Mouse (Mus musculus) embryonic stem cell, embryonic (primary cell): ENCODE results near the gene Fntb.
"Not testable (repeated sequence)": the region's sequence is repeated elsewhere in the genome, so short reads cannot be mapped to it uniquely, and the experiment has no call there.

ENCODE experiments used
- CTCF ChIA-PET, 4 experiments: fragments of 300-600 bp in 2 of 4; fragments of 350-600 bp in 2 of 4; sonication (Branson Sonifier 250); formaldehyde crosslinking; loops; one replicate each; lab custom pipeline; 2022; ENCODE audit warnings: inconsistent platforms in 2 of 4; lab: Charles Lee
- POLR2A ChIA-PET, 4 experiments: fragments of 300-600 bp in 2 of 4; fragments of 350-600 bp in 2 of 4; sonication (Branson Sonifier 250); formaldehyde crosslinking; loops; one replicate each; lab custom pipeline; 2022; ENCODE audit warnings: antibody characterized with exemption in 4 of 4, inconsistent platforms in 1 of 4; lab: Charles Lee

Gene Fntb

DNA sequence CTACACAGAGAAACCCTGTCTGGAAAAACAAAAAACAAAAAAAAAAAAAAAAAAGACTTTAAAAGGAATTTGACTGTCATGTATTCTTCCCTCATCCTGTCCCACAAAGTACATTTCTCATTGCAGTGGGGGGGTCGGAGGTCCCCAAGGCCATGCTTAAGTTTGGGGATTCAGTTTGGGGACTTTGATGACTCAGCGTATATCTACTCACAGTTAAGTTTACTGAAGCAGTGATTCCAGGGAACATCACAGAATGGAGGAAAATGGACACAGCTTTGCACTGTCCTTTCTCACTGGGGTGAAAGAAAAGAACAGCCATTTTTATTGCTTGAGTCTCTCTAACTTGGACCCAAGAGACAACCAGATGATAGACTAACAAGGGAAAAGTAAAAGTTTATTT, 87.0 kb downstream of the Fntb start:
- ChIA-PET POLR2A (interaction anchor here in 3 of 4 experiments (0.6 to 1.4 kb wide), 9 partner anchors 8 to 183 kb away, joined by 3 to 11 read pairs (median 3); no protein-coding TSS in a partner anchor), CTCF (no interaction called here)

DNA sequence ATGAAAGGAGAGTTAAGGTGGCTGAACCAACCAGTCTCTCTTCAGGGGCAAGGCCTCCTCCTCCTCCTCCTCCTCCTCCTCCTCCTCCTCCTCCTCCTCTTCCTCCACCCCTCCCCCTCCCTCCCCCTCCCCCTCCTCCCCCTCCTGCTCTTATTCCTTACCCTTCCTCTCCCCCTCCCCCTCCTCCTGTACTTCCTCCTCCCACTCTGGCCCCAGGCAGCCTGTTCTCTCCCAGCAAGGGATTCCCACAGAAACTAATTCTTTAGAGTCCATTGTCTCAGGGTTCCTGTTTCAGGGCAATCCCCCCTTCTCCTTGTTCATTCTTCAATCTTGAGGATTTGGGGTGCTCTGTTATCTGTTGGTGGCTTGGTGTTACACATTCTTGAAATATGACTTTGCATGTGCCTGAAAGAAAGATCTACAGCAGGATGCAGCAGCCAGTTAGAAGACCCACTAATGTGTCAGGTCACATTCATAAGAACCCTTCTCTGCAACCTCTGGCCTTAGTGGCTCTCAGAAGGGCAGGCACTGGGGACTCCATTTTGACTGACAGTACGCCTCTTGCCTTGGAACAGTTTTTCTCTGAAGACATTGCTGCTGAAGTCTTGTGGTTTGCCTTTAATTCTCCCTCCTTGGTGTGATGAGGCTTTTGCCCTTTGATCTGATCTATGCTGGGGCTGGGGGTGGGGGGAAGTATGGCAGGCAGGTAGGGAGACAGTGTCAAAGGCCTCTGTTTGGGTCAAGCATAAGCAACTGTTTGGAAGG, 88.2 kb downstream of the Fntb start:
- CTCF ChIA-PET, result interaction anchor here in 1 of 4 experiments (0.6 kb wide), 1 partner anchor 101 kb away, joined by 5 read pairs; no protein-coding TSS in a partner anchor
- POLR2A ChIA-PET, result interaction anchor here in 3 of 4 experiments (0.7 to 1.4 kb wide), 11 partner anchors 9 to 627 kb away, joined by 3 to 6 read pairs (median 3); no protein-coding TSS in a partner anchor

DNA sequence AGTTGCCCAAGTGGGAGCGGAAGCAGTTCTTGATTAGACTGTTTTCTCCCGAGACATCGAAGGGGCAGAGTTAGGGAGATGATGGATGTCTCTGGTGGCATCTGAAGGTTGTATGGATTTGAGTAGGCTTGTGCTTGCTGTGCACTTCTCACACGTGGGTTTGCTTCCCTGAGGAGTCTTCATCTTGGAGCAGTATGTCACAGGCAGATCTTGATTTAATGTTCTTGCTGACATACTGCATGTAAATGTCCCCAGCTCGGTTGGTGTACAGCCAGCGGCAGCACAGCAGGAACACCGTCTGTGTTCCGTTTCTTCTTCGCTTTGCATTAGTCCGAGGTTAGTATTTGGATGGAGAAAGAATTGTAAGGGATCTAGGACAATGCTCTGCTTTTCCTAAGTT, 91.7 kb downstream of the Fntb start:
- ChIA-PET CTCF (interaction anchor here in 2 of 4 experiments (0.6 kb wide), 2 partner anchors 11 to 195 kb away, joined by 3 read pairs; no protein-coding TSS in a partner anchor), POLR2A (interaction anchor here in 2 of 4 experiments (1.1 to 3.3 kb wide), 4 partner anchors 10 to 20 kb away, joined by 3 to 10 read pairs (median 3); no protein-coding TSS in a partner anchor)

DNA sequence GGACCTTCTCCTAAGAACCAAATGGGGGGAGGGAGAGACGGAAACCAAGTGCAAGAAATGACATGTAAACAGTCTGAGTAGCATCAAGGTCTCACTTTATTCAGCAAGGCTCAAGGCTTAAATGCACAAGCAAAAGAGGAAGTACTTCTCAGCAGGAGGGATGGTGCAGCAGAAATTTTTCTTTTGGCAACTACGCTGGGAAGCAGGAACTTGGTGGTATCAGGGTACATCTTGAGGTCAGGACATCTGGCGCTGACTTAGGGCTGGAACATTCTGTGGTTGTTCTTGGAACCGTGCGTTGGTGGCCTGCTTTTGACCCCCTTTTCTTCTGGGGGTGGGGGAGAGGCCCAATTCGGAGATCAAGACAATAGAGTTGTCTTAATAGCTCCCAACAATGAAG, 93.4 kb downstream of the Fntb start:
- CTCF ChIA-PET, result not testable (repeated sequence)
- POLR2A ChIA-PET, result interaction anchor here in 2 of 4 experiments (1.1 to 3.3 kb wide), 3 partner anchors 9 to 17 kb away, joined by 4 to 10 read pairs (median 5); no protein-coding TSS in a partner anchor

DNA sequence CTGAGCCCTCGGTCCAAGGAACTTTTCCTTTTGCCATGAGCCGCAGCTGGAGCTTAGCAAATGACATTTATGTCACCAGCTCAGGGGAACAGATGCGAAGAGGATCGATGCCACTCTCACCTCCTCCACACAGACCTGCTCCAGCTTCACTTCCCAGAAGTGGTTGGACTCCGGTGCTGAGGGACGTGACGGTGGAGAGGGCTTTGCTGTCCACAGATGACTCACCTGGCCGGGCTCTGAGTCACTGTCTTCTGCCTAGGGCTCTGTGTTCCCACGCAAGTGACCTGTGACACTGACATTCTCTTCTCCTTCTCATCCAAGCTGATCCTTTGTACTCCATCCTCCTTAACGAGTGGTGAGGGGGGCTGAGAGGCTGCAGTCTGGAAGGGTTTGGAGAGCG, 98.3 kb downstream of the Fntb start:
- POLR2A ChIA-PET, result interaction anchor here in 2 of 4 experiments (0.6 to 2.7 kb wide), 4 partner anchors 12 to 150 kb away, joined by 3 to 8 read pairs (median 5); no protein-coding TSS in a partner anchor
- CTCF ChIA-PET, result interaction anchor here in 2 of 4 experiments (1.4 to 2.4 kb wide), 2 partner anchors 15 to 16 kb away, joined by 3 to 8 read pairs; no protein-coding TSS in a partner anchor

DNA sequence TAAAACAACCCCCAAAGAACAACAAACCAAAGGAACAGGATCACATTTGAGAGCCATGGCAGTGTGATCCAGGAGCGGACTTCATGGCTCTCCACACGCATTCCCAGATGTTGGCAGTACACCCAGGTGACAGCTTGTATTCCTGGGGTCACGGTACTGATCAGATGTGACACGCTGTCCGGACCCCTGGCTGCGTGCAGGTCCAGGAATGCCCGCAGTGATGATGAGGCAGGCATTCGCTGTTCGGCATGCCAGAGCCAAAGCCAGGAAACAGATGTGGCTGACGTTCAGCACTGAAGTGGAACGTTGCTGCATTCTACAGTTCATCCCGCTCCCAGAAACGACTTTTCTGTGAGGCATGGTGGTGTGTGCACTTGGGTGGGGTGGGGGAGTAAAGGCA, 99.9 kb downstream of the Fntb start:
- ChIA-PET CTCF (interaction anchor here in 3 of 4 experiments (0.8 to 2.4 kb wide), 4 partner anchors 14 kb away, joined by 3 to 8 read pairs (median 4); no protein-coding TSS in a partner anchor), POLR2A (interaction anchor here in 3 of 4 experiments (0.9 to 6.8 kb wide), 14 partner anchors 10 to 100 kb away, joined by 3 to 113 read pairs (median 4); partner anchors contain the start of gene Max (in 1 of the 3))

DNA sequence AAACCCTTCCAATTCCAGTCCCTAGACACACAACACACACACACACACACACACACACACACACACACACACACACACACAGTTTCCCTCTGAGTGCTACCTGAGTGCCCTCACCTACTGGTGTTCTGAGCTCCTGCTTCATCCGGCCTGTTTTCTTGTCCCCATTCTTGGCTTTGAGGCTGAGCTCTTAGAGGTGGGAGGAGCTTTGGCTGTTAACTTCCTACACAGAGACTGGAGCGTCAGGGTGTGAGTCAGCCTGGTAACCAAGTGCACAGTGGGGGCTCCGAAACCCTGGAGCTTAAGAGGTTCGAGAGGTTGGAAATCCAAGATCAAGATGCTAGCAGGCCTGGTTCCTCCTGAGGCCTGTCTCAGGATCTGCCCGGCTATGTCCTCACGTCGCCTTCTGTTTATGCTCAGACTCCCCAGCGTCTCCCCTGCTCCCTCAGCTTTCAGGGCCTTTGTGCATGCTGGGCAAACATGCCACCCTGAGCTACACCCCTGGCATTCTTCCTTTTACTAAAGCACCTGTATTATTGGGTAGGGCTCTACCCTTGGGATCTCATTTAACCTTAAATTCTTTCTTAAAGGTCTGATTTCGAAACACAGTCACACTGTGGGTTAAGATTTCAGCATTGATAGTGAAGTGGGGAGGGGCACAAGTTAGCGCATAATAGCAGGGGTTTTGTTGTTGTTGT, 102.3 kb downstream of the Fntb start:
- ChIA-PET POLR2A (interaction anchor here (0.6 to 6.8 kb wide), 48 partner anchors 8 to 383 kb away, joined by 3 to 113 read pairs (median 6); partner anchors contain the start of genes Max (in 2 of the 4), Churc1 (in 1 of the 4), Fntb (in 1 of the 4) and Gpx2 (in 1 of the 4)), CTCF (interaction anchor here (0.6 to 3.5 kb wide), 17 partner anchors 11 to 913 kb away, joined by 3 to 27 read pairs (median 3); no protein-coding TSS in a partner anchor)

- ChIA-PET CTCF (interaction anchor here (1.2 to 3.5 kb wide), 9 partner anchors 10 to 184 kb away, joined by 3 to 27 read pairs (median 8); no protein-coding TSS in a partner anchor), POLR2A (interaction anchor here in 3 of 4 experiments (0.9 to 6.8 kb wide), 33 partner anchors 7 to 174 kb away, joined by 3 to 113 read pairs (median 6); partner anchors contain the start of gene Max (in 2 of the 3))
These were observed 103.2 kb downstream of the Fntb start for GRCm38 (mm10) chr12:76868463-76869198.

- POLR2A ChIA-PET, result interaction anchor here in 3 of 4 experiments (0.6 to 6.8 kb wide), 14 partner anchors 9 to 466 kb away, joined by 3 to 113 read pairs (median 6); partner anchors contain the start of gene Hspa2 (in 1 of the 3)
- CTCF ChIA-PET, result interaction anchor here in 1 of 4 experiments (3.5 kb wide), 1 partner anchor 9 kb away, joined by 27 read pairs; no protein-coding TSS in a partner anchor
These were observed 104.2 kb downstream of the Fntb start for GRCm38 (mm10) chr12:76869561-76869960.

DNA sequence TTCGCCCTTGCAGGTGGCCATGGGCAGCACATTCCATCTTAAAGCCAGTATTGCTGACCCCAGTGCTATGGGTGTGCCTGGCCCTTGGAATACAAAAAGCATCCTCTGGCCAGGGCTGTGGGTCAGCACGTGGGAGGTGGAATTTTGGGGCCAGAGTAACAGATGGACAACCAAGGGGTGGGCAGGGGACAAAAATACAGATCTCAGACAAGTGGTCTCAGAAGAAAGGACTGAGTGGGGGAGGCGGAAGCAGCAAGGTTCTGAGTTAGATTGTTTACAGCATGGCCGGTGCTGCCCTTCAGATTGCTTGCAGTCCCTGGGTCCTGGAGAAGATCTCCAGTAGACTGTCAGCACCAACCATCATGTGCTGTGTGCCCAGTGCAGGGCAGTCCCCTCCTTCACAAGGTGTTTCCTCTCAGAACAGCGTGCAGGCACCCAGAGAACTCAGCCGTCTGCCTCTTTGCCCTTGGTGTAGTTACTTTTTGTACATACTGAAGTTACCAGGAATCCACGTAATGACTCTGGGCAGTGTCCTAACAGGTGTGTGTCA, 107.5 kb downstream of the Fntb start:
- ChIA-PET POLR2A (interaction anchor here in 3 of 4 experiments (0.5 to 1.3 kb wide), 9 partner anchors 11 to 502 kb away, joined by 3 to 7 read pairs (median 3); no protein-coding TSS in a partner anchor), CTCF (no interaction called here)

DNA sequence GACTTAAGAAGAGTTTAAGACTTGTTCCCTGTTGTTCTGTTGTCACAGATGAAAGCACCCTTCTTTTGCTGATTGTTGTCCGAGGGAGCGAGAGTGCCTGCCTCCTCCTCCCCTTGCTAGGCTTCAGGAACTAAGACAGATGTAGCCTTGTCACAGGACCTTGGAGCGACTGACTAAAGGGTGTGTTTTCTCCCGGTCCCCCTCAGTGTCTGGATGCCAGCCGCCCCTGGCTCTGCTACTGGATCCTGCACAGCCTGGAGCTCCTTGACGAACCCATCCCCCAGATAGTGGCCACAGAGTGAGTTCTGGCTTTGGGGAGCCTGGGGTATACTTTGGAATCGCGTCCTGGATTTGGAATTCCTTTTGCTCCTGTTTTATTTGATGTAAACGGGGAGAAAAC, 109.4 kb downstream of the Fntb start:
- ChIA-PET POLR2A (interaction anchor here (0.5 to 8.3 kb wide), 54 partner anchors 7 to 620 kb away, joined by 3 to 122 read pairs (median 5); partner anchors contain the start of genes Max (in 2 of the 4) and Mthfd1 (in 1 of the 4)), CTCF (interaction anchor here in 3 of 4 experiments (0.7 to 1.4 kb wide), 4 partner anchors 15 to 38 kb away, joined by 3 to 7 read pairs (median 4); no protein-coding TSS in a partner anchor)

GRCm38 (mm10) chr12:76879242-76879641, 113.9 kb downstream of the Fntb start:
- ChIA-PET CTCF (interaction anchor here (0.5 to 5.0 kb wide), 59 partner anchors 9 to 381 kb away, joined by 3 to 35 read pairs (median 4); partner anchors contain the start of gene Max (in 1 of the 4)), POLR2A (interaction anchor here (0.6 to 8.3 kb wide), 38 partner anchors 10 to 509 kb away, joined by 3 to 122 read pairs (median 4); partner anchors contain the start of genes Max (in 2 of the 4) and Hspa2 (in 1 of the 4))

- ChIA-PET POLR2A (interaction anchor here (0.8 to 8.3 kb wide), 21 partner anchors 9 to 82 kb away, joined by 3 to 122 read pairs (median 8); partner anchors contain the start of gene Max (in 2 of the 4)), CTCF (interaction anchor here (0.8 to 5.0 kb wide), 14 partner anchors 9 to 75 kb away, joined by 3 to 35 read pairs (median 6); no protein-coding TSS in a partner anchor)
These were observed 114.7 kb downstream of the Fntb start for GRCm38 (mm10) chr12:76880131-76880530.

DNA sequence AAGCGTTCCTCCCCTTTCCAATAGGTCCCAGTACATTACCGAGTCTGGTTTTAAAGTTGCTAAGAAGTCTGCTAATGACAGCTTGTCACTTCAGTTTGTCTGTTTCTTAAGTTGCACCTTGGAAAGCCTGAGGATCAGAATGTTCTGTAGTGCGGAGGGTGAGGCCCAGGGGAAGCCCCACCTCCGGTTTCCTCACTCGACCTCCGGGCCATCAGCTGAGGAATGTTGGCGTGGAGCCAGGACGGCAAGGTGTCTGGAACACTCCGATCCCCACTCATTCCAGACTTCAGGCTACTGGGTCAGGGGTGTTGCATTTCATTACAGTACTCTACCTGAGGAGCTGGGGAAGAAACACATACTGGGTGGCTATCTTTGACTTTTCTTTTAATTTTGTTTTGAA, 118.4 kb downstream of the Fntb start:
- CTCF ChIA-PET, result interaction anchor here (0.6 to 2.2 kb wide), 15 partner anchors 11 to 513 kb away, joined by 3 to 12 read pairs (median 4); no protein-coding TSS in a partner anchor
- POLR2A ChIA-PET, result interaction anchor here (0.6 to 4.7 kb wide), 56 partner anchors 8 to 397 kb away, joined by 3 to 34 read pairs (median 5); partner anchors contain the start of gene Max (in 3 of the 4)

DNA sequence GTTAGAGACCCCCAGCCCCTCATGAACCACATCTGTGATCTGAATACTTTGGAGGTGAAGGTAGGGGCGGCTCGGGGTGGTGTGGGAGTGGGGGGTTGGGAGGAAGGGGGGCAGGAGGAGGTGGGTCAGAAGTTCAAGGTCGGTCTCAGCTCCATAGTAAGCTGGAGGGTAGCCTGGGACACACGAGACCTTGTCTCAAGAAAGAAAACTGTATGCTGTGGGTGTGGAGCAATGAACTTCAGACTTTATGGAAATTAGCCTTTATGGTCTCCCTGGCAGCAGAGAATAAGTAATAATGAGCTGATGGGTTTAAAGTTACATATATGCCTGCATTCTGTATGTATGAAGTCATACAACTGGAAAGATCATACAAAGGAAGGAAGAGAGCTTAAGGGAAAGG, 119.7 kb downstream of the Fntb start:
- CTCF ChIA-PET, result interaction anchor here in 2 of 4 experiments (1.4 to 2.2 kb wide), 6 partner anchors 10 to 125 kb away, joined by 4 to 12 read pairs (median 8); no protein-coding TSS in a partner anchor
- POLR2A ChIA-PET, result interaction anchor here in 3 of 4 experiments (0.6 to 4.7 kb wide), 36 partner anchors 8 to 328 kb away, joined by 3 to 34 read pairs (median 7); partner anchors contain the start of gene Max (in 2 of the 3)

- ChIA-PET POLR2A (interaction anchor here in 3 of 4 experiments (0.7 to 9.3 kb wide), 18 partner anchors 9 to 79 kb away, joined by 3 to 83 read pairs (median 3); partner anchors contain the start of gene Max (in 2 of the 3)), CTCF (interaction anchor here in 1 of 4 experiments (1.2 kb wide), 1 partner anchor 50 kb away, joined by 3 read pairs; no protein-coding TSS in a partner anchor)
These were observed 121.4 kb downstream of the Fntb start for GRCm38 (mm10) chr12:76886826-76887225.
